Mouse (Mus musculus) liver, embryonic 11.5 days (tissue): ENCODE data around the gene Rtn1. TPM values are rescaled to one million over a fixed set of nuclear protein-coding genes. Genes with fewer than 3 reads are reported as not detected.

Source experiments
- ATAC-seq: fragments of 200-750 bp; cut with Nextera tagmentation; replicated peaks from 2 replicates; pipeline ENCODE4 v1.8.0; 2017; ENCODE audit warnings: moderate number of reproducible peaks, mild to moderate bottlenecking, moderate TSS enrichment, moderate library complexity; ENCODE audit not compliant: low FRiP score
- DNase-seq: peaks from one replicate; pipeline ENCODE4 v3.0.0-alpha.2; 2017; ENCODE audit warnings: low spot score
- H3K27ac ChIP-seq: fragments of 300-500 bp; sonication (generic); 2 replicates; pipeline ENCODE4 v1.5.1; 2014; ENCODE audit warnings: mild to moderate bottlenecking, low read depth, low read length, control low read depth
- H3K27me3 ChIP-seq: fragments of 300-500 bp; sonication (generic); replicated peaks from 2 replicates; pipeline ENCODE4 v1.6.1; 2014; ENCODE audit warnings: low read length, mixed read lengths; ENCODE audit not compliant: control insufficient read depth, insufficient read depth
- H3K36me3 ChIP-seq: fragments of 300-500 bp; sonication (generic); 2 replicates; pipeline ENCODE4 v1.6.1; 2014; ENCODE audit warnings: mild to moderate bottlenecking, low read length, moderate library complexity, mixed read lengths; ENCODE audit not compliant: control insufficient read depth, insufficient read depth
- H3K4me1 ChIP-seq: fragments of 300-500 bp; sonication (generic); replicated peaks from 2 replicates; pipeline ENCODE4 v1.6.1; 2014; ENCODE audit warnings: low read length, mixed read lengths; ENCODE audit not compliant: control insufficient read depth, insufficient read depth
- H3K4me2 ChIP-seq: fragments of 300-500 bp; sonication (generic); 2 replicates; pipeline ENCODE4 v1.6.1; 2014; ENCODE audit warnings: mild to moderate bottlenecking, control low read depth, moderate library complexity
- H3K4me3 ChIP-seq: fragments of 300-500 bp; sonication (generic); 2 replicates; pipeline ENCODE4 v1.5.1; 2014; ENCODE audit warnings: low read depth, low read length, control low read depth
- H3K9ac ChIP-seq: fragments of 300-500 bp; sonication (generic); 2 replicates; pipeline ENCODE4 v1.6.1; 2014; ENCODE audit warnings: low read depth, low read length, control low read depth
- H3K9me3 ChIP-seq: fragments of 300-500 bp; sonication (generic); 2 replicates; pipeline ENCODE4 v1.6.1; 2016; ENCODE audit warnings: low read length, inconsistent platforms, mixed read lengths; ENCODE audit not compliant: control insufficient read depth
- WGBS: fragments of 180-500 bp; shearing (Covaris S2); extraction: QIAGEN DNeasy Blood & Tissue Kit; methylation state at CpG from one replicate; pipeline ENCODE4 v1.1.7; 2014; 5-methylcytosine and 5-hydroxymethylcytosine counted together
- polyA plus RNA-seq: library from polyadenylated mRNA; unstranded; fragments of >200 nt; fragmentation: Nextera tagmentation; extraction: Ambion mirVana; gene quantifications from 2 replicates; pipeline ENCODE4 v1.2.1, GENCODE M21; 2014

Rtn1 gene
- polyA plus RNA-seq: 3.6 and 4.3 TPM in 2 replicates

- Histone ChIP-seq H3K4me1 (no peaks in the 10 kb centered on the region; the same call in 1 of the 2 replicates), H3K36me3 (no peaks in the 10 kb centered on the region), H3K27ac (no peak within 1 kb of the TSS), H3K4me3 (peak within 1 kb of the TSS; percentile 58), H3K9ac (no peak within 1 kb of the TSS), H3K4me2 (peak within 1 kb of the TSS; percentile 91), H3K9me3 (no peaks in the 10 kb centered on the region), H3K27me3 (peaks cover 28% of the 10 kb centered on the region)
- WGBS: 41% methylated on average over 6 of the region's 6 CpGs
- no peak for ATAC-seq
- DNase-seq: no peak
Measured at GRCm38 (mm10) chr12:72408954-72409353, at the start of gene Rtn1. Rtn1 (minus strand) TSS chr12:72409054.

- H3K9me3 ChIP-seq: no peaks in the 10 kb centered on the region
- no peak for DNase-seq
- no peak overlapping the region for H3K9ac ChIP-seq
- H3K27ac ChIP-seq: no peak overlapping the region
- no peak for ATAC-seq
- no peak overlapping the region for H3K4me3 ChIP-seq
- no peaks in the 10 kb centered on the region for H3K27me3 ChIP-seq
- H3K4me2 ChIP-seq: no peak overlapping the region
- H3K36me3 ChIP-seq: no peaks in the 10 kb centered on the region
- no peaks in the 10 kb centered on the region for H3K4me1 ChIP-seq
- 72% methylated on average over 17 of the region's 17 CpGs for WGBS
Measured at GRCm38 (mm10) chr12:72453941-72454340, 45.1 kb upstream of the Rtn1 start.

GRCm38 (mm10) chr12:72441839-72442576, 33.2 kb upstream of the Rtn1 start, which contains the start of gene Lrrc9:
Lrrc9 (plus strand) TSS chr12:72441866.
- peak within 1 kb of the TSS; percentile 91 for H3K4me2 ChIP-seq
- no peaks in the 10 kb centered on the region for H3K27me3 ChIP-seq
- H3K9me3 ChIP-seq: no peaks in the 10 kb centered on the region
- no peaks in the 10 kb centered on the region for H3K36me3 ChIP-seq
- 2% methylated on average over 31 of the region's 31 CpGs for WGBS
- peak; percentile 88 for ATAC-seq
- peak within 1 kb of the TSS; percentile 60 for H3K9ac ChIP-seq
- peak within 1 kb of the TSS; percentile 52 for H3K4me3 ChIP-seq
- no peak within 1 kb of the TSS for H3K27ac ChIP-seq
- H3K4me1 ChIP-seq: peaks cover 5% of the 10 kb centered on the region; the same call in 1 of the 2 replicates
- peak; percentile 74 for DNase-seq

- no peak overlapping the region for H3K4me3 ChIP-seq
- no peaks in the 10 kb centered on the region for H3K9me3 ChIP-seq
- ATAC-seq: no peak
- WGBS: 74% methylated on average over 6 of the region's 6 CpGs
- no peak overlapping the region for H3K4me2 ChIP-seq
- DNase-seq: no peak
- H3K4me1 ChIP-seq: peaks cover 5% of the 10 kb centered on the region; the same call in 1 of the 2 replicates
- no peaks in the 10 kb centered on the region for H3K36me3 ChIP-seq
- H3K9ac ChIP-seq: no peak overlapping the region
- H3K27ac ChIP-seq: no peak overlapping the region
- H3K27me3 ChIP-seq: no peaks in the 10 kb centered on the region
Measured at GRCm38 (mm10) chr12:72438961-72439480, 30.2 kb upstream of the Rtn1 start.

- no peak for ATAC-seq
- 79% methylated on average over 10 of the region's 10 CpGs for WGBS
- no peaks in the 10 kb centered on the region for H3K9me3 ChIP-seq
- DNase-seq: no peak
- H3K4me3 ChIP-seq: no peak overlapping the region
- H3K4me1 ChIP-seq: peaks cover 5% of the 10 kb centered on the region; the same call in 1 of the 2 replicates
- H3K27ac ChIP-seq: no peak overlapping the region
- H3K9ac ChIP-seq: no peak overlapping the region
- H3K36me3 ChIP-seq: no peaks in the 10 kb centered on the region
- no peaks in the 10 kb centered on the region for H3K27me3 ChIP-seq
- no peak overlapping the region for H3K4me2 ChIP-seq
Measured at GRCm38 (mm10) chr12:72437676-72438341, 29.0 kb upstream of the Rtn1 start.

GRCm38 (mm10) chr12:72433241-72433865, 24.5 kb upstream of the Rtn1 start:
- no peak overlapping the region for H3K27ac ChIP-seq
- H3K4me2 ChIP-seq: no peak overlapping the region
- no peaks in the 10 kb centered on the region for H3K4me1 ChIP-seq
- 74% methylated on average over 9 of the region's 9 CpGs for WGBS
- H3K9me3 ChIP-seq: no peaks in the 10 kb centered on the region
- H3K36me3 ChIP-seq: no peaks in the 10 kb centered on the region
- H3K9ac ChIP-seq: no peak overlapping the region
- DNase-seq (no peak), ATAC-seq (no peak)
- H3K4me3 ChIP-seq: no peak overlapping the region
- H3K27me3 ChIP-seq: no peaks in the 10 kb centered on the region

- DNase-seq: no peak
- WGBS: 84% methylated on average over 4 of the region's 4 CpGs
- Histone ChIP-seq H3K4me1 (no peaks in the 10 kb centered on the region), H3K27ac (no peak overlapping the region), H3K9me3 (no peaks in the 10 kb centered on the region), H3K4me2 (no peak overlapping the region), H3K9ac (no peak overlapping the region), H3K27me3 (no peaks in the 10 kb centered on the region), H3K36me3 (no peaks in the 10 kb centered on the region), H3K4me3 (no peak overlapping the region)
- ATAC-seq: no peak
Measured at GRCm38 (mm10) chr12:72432209-72432608, 23.4 kb upstream of the Rtn1 start.

- no peaks in the 10 kb centered on the region for H3K27me3 ChIP-seq
- no peaks in the 10 kb centered on the region for H3K36me3 ChIP-seq
- no peaks in the 10 kb centered on the region for H3K9me3 ChIP-seq
- peak; percentile 47 for DNase-seq
- H3K4me2 ChIP-seq: peak overlapping the region; percentile 9; the same call in 1 of the 2 replicates
- H3K27ac ChIP-seq: no peak overlapping the region
- 30% methylated on average over 11 of the region's 11 CpGs for WGBS
- no peak overlapping the region for H3K4me3 ChIP-seq
- 0 out of 2 replicates have a peak, but pooled peaks have one; percentile 39 for ATAC-seq
- no peaks in the 10 kb centered on the region for H3K4me1 ChIP-seq
- no peak overlapping the region for H3K9ac ChIP-seq
Measured at GRCm38 (mm10) chr12:72427722-72428126, 18.9 kb upstream of the Rtn1 start.
